9 mouse cellular contexts compared by ENCODE assay signal in genomic region chr5:24475476-24476241, GRCm38 (mm10). TPM values are rescaled to one million over a fixed set of nuclear protein-coding genes. Genes with fewer than 3 reads are reported as not detected.
DNase-seq lines count a peak whose midpoint lies in the region; ATAC-seq lines count a peak whose summit lies in the region.
"Had no signal": no experiment of that assay in that cellular context is flagged by ENCODE, and none has a peak within 500 bp of the region (broad histone marks: within the 10 kb centered on the region; RNA-seq: fewer than 3 reads in every experiment).

No protein-coding gene starts in this region.

- H3K36me3 ChIP-seq in midbrain, embryonic 13.5 days = peaks cover 43% of the 10 kb centered on the region
- H3K36me3 ChIP-seq in midbrain, embryonic 16.5 days (ENCODE audit: control insufficient read depth, insufficient read depth, low read length) = peaks cover 29% of the 10 kb centered on the region
- peaks cover 45% of the 10 kb centered on the region for H3K36me3 ChIP-seq in embryonic facial prominence, embryonic 14.5 days (ENCODE audit: control insufficient read depth, insufficient read depth, low read length)
- peaks cover 38% of the 10 kb centered on the region for H3K36me3 ChIP-seq in kidney, embryonic 16.5 days (ENCODE audit: insufficient read depth, low read length)
- H3K36me3 ChIP-seq in neural tube, embryonic 14.5 days (ENCODE audit: control insufficient read depth, insufficient read depth, low read length) = peaks cover 30% of the 10 kb centered on the region

- WGBS in midbrain, embryonic 13.5 days = 87% methylated on average over 6 of the region's 6 CpGs
- WGBS in midbrain, embryonic 16.5 days = 81% methylated on average over 6 of the region's 6 CpGs
- 61% methylated on average over 6 of the region's 6 CpGs for WGBS in embryonic facial prominence, embryonic 14.5 days
- 79% methylated on average over 6 of the region's 6 CpGs for WGBS in kidney, embryonic 16.5 days
- WGBS in neural tube, embryonic 14.5 days = 79% methylated on average over 6 of the region's 6 CpGs

- peak; percentile 74 for DNase-seq in embryonic facial prominence, embryonic 14.5 days (ENCODE audit: low spot score)
- DNase-seq in right cerebral cortex, postnatal 14 days = no peak

- H3K27ac ChIP-seq in midbrain, embryonic 13.5 days = no peak overlapping the region
- H3K27ac ChIP-seq in midbrain, embryonic 16.5 days (ENCODE audit: low read length) = no peak overlapping the region
- no peak overlapping the region for H3K27ac ChIP-seq in embryonic facial prominence, embryonic 14.5 days (replicated peaks; ENCODE audit: low read depth, low read length)
- H3K27ac ChIP-seq in kidney, embryonic 16.5 days (ENCODE audit: low read length) = no peak overlapping the region
- no peak overlapping the region for H3K27ac ChIP-seq in neural tube, embryonic 14.5 days (ENCODE audit: low read depth, low read length)
- H3K27ac ChIP-seq: liver, embryonic 14.5 days had no signal

- no peak overlapping the region for H3K4me2 ChIP-seq in midbrain, embryonic 13.5 days (replicated peaks)
- no peak overlapping the region for H3K4me2 ChIP-seq in midbrain, embryonic 16.5 days (ENCODE audit: low read length)
- H3K4me2 ChIP-seq in embryonic facial prominence, embryonic 14.5 days (ENCODE audit: low read depth, low read length) = peak overlapping the region; percentile 72
- peak overlapping the region; percentile 85 for H3K4me2 ChIP-seq in kidney, embryonic 16.5 days (replicated peaks; ENCODE audit: low read depth, low read length)
- H3K4me2 ChIP-seq in neural tube, embryonic 14.5 days (ENCODE audit: low read depth, low read length) = peak overlapping the region; percentile 61

- peaks cover 46% of the 10 kb centered on the region for H3K27me3 ChIP-seq in midbrain, embryonic 13.5 days
- H3K27me3 ChIP-seq in midbrain, embryonic 16.5 days (ENCODE audit: control insufficient read depth, insufficient read depth, low read depth, low read length) = no peaks in the 10 kb centered on the region; the same call in none of the 2 replicates
- peaks cover 17% of the 10 kb centered on the region for H3K27me3 ChIP-seq in embryonic facial prominence, embryonic 14.5 days (replicated peaks; ENCODE audit: control insufficient read depth, insufficient read depth, low read length)
- no peaks in the 10 kb centered on the region; the same call in 1 of the 2 replicates for H3K27me3 ChIP-seq in kidney, embryonic 16.5 days (ENCODE audit: insufficient read depth, low read length)
- peaks cover 2% of the 10 kb centered on the region; the same call in 1 of the 2 replicates for H3K27me3 ChIP-seq in neural tube, embryonic 14.5 days (ENCODE audit: control insufficient read depth, insufficient read depth, low read length)

- no peaks in the 10 kb centered on the region for H3K9me3 ChIP-seq in midbrain, embryonic 13.5 days
- H3K9me3 ChIP-seq in midbrain, embryonic 16.5 days (replicated peaks; ENCODE audit: control insufficient read depth, low read length, poor library complexity, severe bottlenecking) = no peaks in the 10 kb centered on the region
- no peaks in the 10 kb centered on the region for H3K9me3 ChIP-seq in embryonic facial prominence, embryonic 14.5 days (ENCODE audit: control insufficient read depth, low read length)
- H3K9me3 ChIP-seq in kidney, embryonic 16.5 days (ENCODE audit: low read length) = no peaks in the 10 kb centered on the region
- H3K9me3 ChIP-seq in neural tube, embryonic 14.5 days (ENCODE audit: control insufficient read depth, low read length) = no peaks in the 10 kb centered on the region

- no peak overlapping the region; the same call in 1 of the 2 replicates for H3K9ac ChIP-seq in midbrain, embryonic 13.5 days (replicated peaks)
- H3K9ac ChIP-seq in midbrain, embryonic 16.5 days (ENCODE audit: low read depth, low read length) = no peak overlapping the region
- H3K9ac ChIP-seq in embryonic facial prominence, embryonic 14.5 days (ENCODE audit: low read depth, low read length) = 0 out of 2 replicates have a peak overlapping the region, but pooled peaks have one; percentile 19
- no peak overlapping the region for H3K9ac ChIP-seq in kidney, embryonic 16.5 days (replicated peaks; ENCODE audit: low read length)
- H3K9ac ChIP-seq in neural tube, embryonic 14.5 days (replicated peaks; ENCODE audit: low read depth, low read length) = peak overlapping the region; percentile 44; the same call in 1 of the 2 replicates
- H3K9ac ChIP-seq: liver, embryonic 14.5 days had no signal

- peaks cover 45% of the 10 kb centered on the region for H3K4me1 ChIP-seq in midbrain, embryonic 13.5 days (replicated peaks)
- H3K4me1 ChIP-seq in midbrain, embryonic 16.5 days (ENCODE audit: control insufficient read depth, insufficient read depth, low read length) = peaks cover 21% of the 10 kb centered on the region
- peaks cover 25% of the 10 kb centered on the region for H3K4me1 ChIP-seq in embryonic facial prominence, embryonic 14.5 days (ENCODE audit: control insufficient read depth, insufficient read depth, low read length)
- H3K4me1 ChIP-seq in kidney, embryonic 16.5 days (ENCODE audit: insufficient read depth, low read length) = peaks cover 27% of the 10 kb centered on the region
- peaks cover 22% of the 10 kb centered on the region for H3K4me1 ChIP-seq in neural tube, embryonic 14.5 days (ENCODE audit: control insufficient read depth, insufficient read depth, low read length)

- no peak overlapping the region for H3K4me3 ChIP-seq in midbrain, embryonic 13.5 days (replicated peaks)
- no peak overlapping the region for H3K4me3 ChIP-seq in midbrain, embryonic 16.5 days (ENCODE audit: low read depth, low read length)
- H3K4me3 ChIP-seq in embryonic facial prominence, embryonic 14.5 days (ENCODE audit: low read depth, low read length) = peak overlapping the region; percentile 49
- H3K4me3 ChIP-seq in kidney, embryonic 16.5 days (ENCODE audit: low read length) = peak overlapping the region; percentile 54
- no peak overlapping the region for H3K4me3 ChIP-seq in neural tube, embryonic 14.5 days (ENCODE audit: low read depth, low read length)

- 0 out of 2 replicates have a peak, but pooled peaks have one; percentile 5 for ATAC-seq in midbrain, embryonic 13.5 days
- ATAC-seq in midbrain, embryonic 16.5 days = no peak
- ATAC-seq in embryonic facial prominence, embryonic 14.5 days (ENCODE audit: low read depth) = peak; percentile 32; the same call in 1 of the 2 replicates
- peak; percentile 21; the same call in 1 of the 2 replicates for ATAC-seq in kidney, embryonic 16.5 days (ENCODE audit: low FRiP score, low TSS enrichment)
- ATAC-seq in neural tube, embryonic 14.5 days (ENCODE audit: low read depth) = no peak
- ATAC-seq in monocyte, adult 5-6 weeks (replicated peaks; ENCODE audit: insufficient number of reproducible peaks, low FRiP score, low TSS enrichment, poor library complexity, severe bottlenecking) = no peak
- no peak for ATAC-seq in frontal cortex, adult (ENCODE audit: low TSS enrichment)

RNA-seq across cellular contexts. Expression of gene Agap3, which starts 23.7 kb away (rescaled TPM):
- polyA plus RNA-seq in midbrain, embryonic 13.5 days (2015; fragmentation: Nextera tagmentation; extraction: Ambion mirVana) = 48.8 and 52.2 TPM in 2 replicates
- 55.6 and 56.9 TPM in 2 replicates for polyA plus RNA-seq in midbrain, embryonic 16.5 days (2015; fragmentation: Nextera tagmentation; extraction: Ambion mirVana)
- 31.5 and 33.9 TPM in 2 replicates for polyA plus RNA-seq in embryonic facial prominence, embryonic 14.5 days (2014; fragmentation: Nextera tagmentation; extraction: Ambion mirVana)
- 15.0 and 21.0 TPM in 2 replicates for polyA plus RNA-seq in kidney, embryonic 16.5 days (2015; fragmentation: Nextera tagmentation; extraction: Ambion mirVana)
- polyA plus RNA-seq in neural tube, embryonic 14.5 days (2014; fragmentation: Nextera tagmentation; extraction: Ambion mirVana) = 59.3 and 63.6 TPM in 2 replicates
- 30.5 to 41.8 TPM (median 34.6 TPM) in 3 replicates for total RNA-seq in monocyte, adult 5-6 weeks (2017)

RNA-seq across cellular contexts. Expression of gene Tmub1, which starts 28.0 kb away (rescaled TPM):
- polyA plus RNA-seq in midbrain, embryonic 13.5 days (2015; fragmentation: Nextera tagmentation; extraction: Ambion mirVana) = 46.5 and 49.6 TPM in 2 replicates
- 60.1 and 63.2 TPM in 2 replicates for polyA plus RNA-seq in midbrain, embryonic 16.5 days (2015; fragmentation: Nextera tagmentation; extraction: Ambion mirVana)
- polyA plus RNA-seq in embryonic facial prominence, embryonic 14.5 days (2014; fragmentation: Nextera tagmentation; extraction: Ambion mirVana) = 16.5 and 21.3 TPM in 2 replicates
- polyA plus RNA-seq in kidney, embryonic 16.5 days (2015; fragmentation: Nextera tagmentation; extraction: Ambion mirVana) = 29.4 and 32.8 TPM in 2 replicates
- 63.9 and 68.0 TPM in 2 replicates for polyA plus RNA-seq in neural tube, embryonic 14.5 days (2014; fragmentation: Nextera tagmentation; extraction: Ambion mirVana)
- 11.8 to 33.4 TPM (median 26.8 TPM) in 3 replicates for total RNA-seq in monocyte, adult 5-6 weeks (2017)

RNA-seq across cellular contexts. Expression of gene Fastk, which starts 30.6 kb away (rescaled TPM):
- polyA plus RNA-seq in midbrain, embryonic 13.5 days (2015; fragmentation: Nextera tagmentation; extraction: Ambion mirVana) = 80.4 and 95.0 TPM in 2 replicates
- 93.0 and 96.2 TPM in 2 replicates for polyA plus RNA-seq in midbrain, embryonic 16.5 days (2015; fragmentation: Nextera tagmentation; extraction: Ambion mirVana)
- polyA plus RNA-seq in embryonic facial prominence, embryonic 14.5 days (2014; fragmentation: Nextera tagmentation; extraction: Ambion mirVana) = 111 and 119 TPM in 2 replicates
- 143 and 147 TPM in 2 replicates for polyA plus RNA-seq in kidney, embryonic 16.5 days (2015; fragmentation: Nextera tagmentation; extraction: Ambion mirVana)
- 93.2 and 97.7 TPM in 2 replicates for polyA plus RNA-seq in neural tube, embryonic 14.5 days (2014; fragmentation: Nextera tagmentation; extraction: Ambion mirVana)
- 17.1 to 27.5 TPM (median 26.9 TPM) in 3 replicates for total RNA-seq in monocyte, adult 5-6 weeks (2017)

RNA-seq across cellular contexts. Expression of gene Gbx1, which starts 51.3 kb away (rescaled TPM):
- polyA plus RNA-seq in midbrain, embryonic 13.5 days (2015; fragmentation: Nextera tagmentation; extraction: Ambion mirVana) = 0.17 and 0.20 TPM in 2 replicates
- 0.20 and 0.21 TPM in 2 replicates for polyA plus RNA-seq in midbrain, embryonic 16.5 days (2015; fragmentation: Nextera tagmentation; extraction: Ambion mirVana)
- 0.04 and 0.05 TPM in 2 replicates for polyA plus RNA-seq in embryonic facial prominence, embryonic 14.5 days (2014; fragmentation: Nextera tagmentation; extraction: Ambion mirVana)
- polyA plus RNA-seq in kidney, embryonic 16.5 days (2015; fragmentation: Nextera tagmentation; extraction: Ambion mirVana) = 0.08 TPM in 1 of 2 replicates, not detected in the other
- polyA plus RNA-seq in neural tube, embryonic 14.5 days (2014; fragmentation: Nextera tagmentation; extraction: Ambion mirVana) = 3.5 and 5.8 TPM in 2 replicates
- not detected in 3 replicates for total RNA-seq in monocyte, adult 5-6 weeks (2017)
- polyA plus RNA-seq: liver, embryonic 14.5 days had no signal

RNA-seq across cellular contexts. Expression of gene Slc4a2, which starts 52.0 kb away (rescaled TPM):
- polyA plus RNA-seq in midbrain, embryonic 13.5 days (2015; fragmentation: Nextera tagmentation; extraction: Ambion mirVana) = 20.1 and 25.4 TPM in 2 replicates
- 22.2 and 23.7 TPM in 2 replicates for polyA plus RNA-seq in midbrain, embryonic 16.5 days (2015; fragmentation: Nextera tagmentation; extraction: Ambion mirVana)
- polyA plus RNA-seq in embryonic facial prominence, embryonic 14.5 days (2014; fragmentation: Nextera tagmentation; extraction: Ambion mirVana) = 26.0 and 31.0 TPM in 2 replicates
- polyA plus RNA-seq in kidney, embryonic 16.5 days (2015; fragmentation: Nextera tagmentation; extraction: Ambion mirVana) = 52.5 and 53.8 TPM in 2 replicates
- 11.2 and 13.8 TPM in 2 replicates for polyA plus RNA-seq in neural tube, embryonic 14.5 days (2014; fragmentation: Nextera tagmentation; extraction: Ambion mirVana)
- 20.1 to 60.8 TPM (median 32.2 TPM) in 3 replicates for total RNA-seq in monocyte, adult 5-6 weeks (2017)

Comparison
In these comparisons a context has a peak if more than half of its experiments do, and no peak if none do; other contexts are left out.
1. ATAC-seq: peak in midbrain, embryonic 13.5 days (single experiment), embryonic facial prominence, embryonic 14.5 days (single experiment) and kidney, embryonic 16.5 days (single experiment); none in midbrain, embryonic 16.5 days (single experiment), neural tube, embryonic 14.5 days (single experiment), monocyte, adult 5-6 weeks (single experiment) and frontal cortex, adult (single experiment).
2. H3K4me2 ChIP-seq: peak in embryonic facial prominence, embryonic 14.5 days (single experiment), kidney, embryonic 16.5 days (single experiment) and neural tube, embryonic 14.5 days (single experiment); none in midbrain, embryonic 13.5 days (single experiment) and midbrain, embryonic 16.5 days (single experiment).
3. H3K4me3 ChIP-seq: peak in embryonic facial prominence, embryonic 14.5 days (single experiment) and kidney, embryonic 16.5 days (single experiment); none in midbrain, embryonic 13.5 days (single experiment), midbrain, embryonic 16.5 days (single experiment) and neural tube, embryonic 14.5 days (single experiment).
4. H3K9ac ChIP-seq: peak in embryonic facial prominence, embryonic 14.5 days (single experiment) and neural tube, embryonic 14.5 days (single experiment); none in midbrain, embryonic 13.5 days (single experiment), midbrain, embryonic 16.5 days (single experiment) and kidney, embryonic 16.5 days (single experiment).